Mouse (Mus musculus) heart, embryonic 16.5 days (tissue): Measurements from ENCODE around the gene Timm50. TPM values are rescaled to one million over a fixed set of nuclear protein-coding genes. Genes with fewer than 3 reads are reported as not detected.

Source experiments
- ATAC-seq: fragments of 200-750 bp; cut with Nextera tagmentation; replicated peaks from 2 replicates; pipeline ENCODE4 v1.8.0; 2017; ENCODE audit warnings: moderate number of reproducible peaks; ENCODE audit not compliant: insufficient read depth, low FRiP score; ENCODE audit errors: extremely low read depth
- H3K27ac ChIP-seq: fragments of 300-500 bp; sonication (generic); 2 replicates; pipeline ENCODE4 v1.5.1; 2014; ENCODE audit warnings: mild to moderate bottlenecking, low read length, control low read depth, moderate library complexity
- H3K27me3 ChIP-seq: fragments of 300-500 bp; sonication (generic); 2 replicates; pipeline ENCODE4 v1.6.1; 2014; ENCODE audit warnings: low read length, mixed read lengths; ENCODE audit not compliant: control insufficient read depth, insufficient read depth
- H3K36me3 ChIP-seq: fragments of 300-500 bp; sonication (generic); 2 replicates; pipeline ENCODE4 v1.6.1; 2014; ENCODE audit not compliant: control insufficient read depth, insufficient read depth
- H3K4me1 ChIP-seq: fragments of 300-500 bp; sonication (generic); 2 replicates; pipeline ENCODE4 v1.6.1; 2014; ENCODE audit warnings: low read length, mixed read lengths; ENCODE audit not compliant: control insufficient read depth, insufficient read depth
- H3K4me2 ChIP-seq: fragments of 300-500 bp; sonication (generic); 2 replicates; pipeline ENCODE4 v1.6.1; 2014; ENCODE audit warnings: low read depth, mild to moderate bottlenecking, control low read depth, low read length
- H3K4me3 ChIP-seq: fragments of 300-500 bp; sonication (generic); 2 replicates; pipeline ENCODE4 v1.5.1; 2014; ENCODE audit warnings: mild to moderate bottlenecking, control low read depth, low read length
- H3K9ac ChIP-seq: fragments of 300-500 bp; sonication (generic); 2 replicates; pipeline ENCODE4 v1.6.1; 2014; ENCODE audit warnings: low read length, control low read depth
- H3K9me3 ChIP-seq: fragments of 300-500 bp; sonication (generic); replicated peaks from 2 replicates; pipeline ENCODE4 v1.6.1; 2016; ENCODE audit warnings: low read length; ENCODE audit not compliant: control insufficient read depth
- WGBS: fragments of 180-500 bp; shearing (Covaris S2); extraction: QIAGEN DNeasy Blood & Tissue Kit; methylation state at CpG from one replicate; pipeline ENCODE4 v1.1.7; 2014; 5-methylcytosine and 5-hydroxymethylcytosine counted together
- polyA plus RNA-seq: library from polyadenylated mRNA; unstranded; fragments of >200 nt; fragmentation: Nextera tagmentation; extraction: Ambion mirVana; gene quantifications from 2 replicates; pipeline ENCODE4 v1.2.1, GENCODE M21; 2015

The Timm50 gene
- polyA plus RNA-seq, 1 experiment from 2014 or later, result 132 TPM

DNA sequence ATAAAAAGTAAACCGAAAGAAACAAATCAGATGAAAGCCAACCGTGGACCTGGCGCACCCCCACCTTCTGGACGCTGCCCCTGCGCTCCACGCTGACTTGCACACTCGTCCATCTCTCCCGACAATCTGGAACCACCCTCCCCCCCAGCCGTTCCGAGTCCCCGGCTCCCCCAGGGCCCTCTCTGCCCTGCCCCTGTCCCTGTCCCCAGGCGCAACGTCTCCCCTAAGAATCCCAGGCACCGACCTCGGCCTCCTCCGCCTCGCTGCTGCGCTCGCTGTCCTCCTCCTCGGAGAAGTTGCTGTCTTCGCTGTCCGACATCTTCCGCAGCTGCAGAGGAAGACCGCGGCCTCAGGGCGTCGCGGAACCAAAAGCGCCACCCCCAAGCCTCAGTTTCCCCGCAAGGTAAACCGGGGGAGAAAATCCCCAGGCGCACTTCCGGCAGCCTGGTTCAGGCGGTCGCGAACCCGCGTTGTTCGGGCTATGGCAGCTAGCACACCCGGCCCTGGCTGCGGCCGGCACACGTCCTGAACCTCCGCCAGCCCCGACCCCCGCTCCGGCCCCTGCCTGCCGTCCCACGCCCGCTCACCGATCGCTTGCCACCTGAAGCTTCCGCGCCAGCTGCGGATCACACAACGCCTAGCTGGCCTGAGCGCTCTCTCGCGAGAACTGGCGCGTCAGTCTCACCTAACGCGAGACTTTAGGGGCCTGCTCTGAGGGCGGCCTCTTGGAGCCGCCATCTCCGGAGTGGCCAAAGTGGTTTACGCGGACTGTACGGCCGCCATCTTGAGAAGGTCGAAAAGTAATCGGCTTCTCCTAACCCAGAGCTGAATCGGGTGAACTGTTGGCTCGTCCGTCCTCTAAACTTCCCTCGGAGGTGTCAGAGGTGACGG, 26.5 kb upstream of the Timm50 start, which contains the start of gene Supt5:
Supt5 (minus strand) TSS at position 639 of the 891 bp plus-strand sequence.
- 0% methylated on average over 77 of the region's 77 CpGs for WGBS

DNA sequence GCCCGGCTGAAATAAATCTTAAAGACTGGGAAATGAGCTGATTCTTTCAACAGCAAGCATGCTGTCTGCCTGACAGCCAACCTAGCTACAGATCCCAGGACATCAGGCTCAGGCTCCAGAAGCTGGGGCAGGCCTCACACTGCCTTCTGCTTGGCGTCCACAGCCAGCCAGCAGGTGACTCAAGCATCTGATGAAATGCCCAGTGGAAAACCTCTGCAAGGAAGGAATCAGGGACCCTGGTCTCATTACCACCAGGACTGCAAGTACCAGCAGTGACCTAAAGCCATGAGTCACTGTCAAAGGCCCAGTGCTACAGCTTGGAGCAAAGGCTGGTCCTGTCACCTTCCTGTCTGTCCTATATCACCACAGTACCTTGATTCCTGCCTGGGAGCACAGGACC, 23.6 kb upstream of the Timm50 start:
- 83% methylated on average over 2 of the region's 2 CpGs for WGBS
- H3K4me2 ChIP-seq, result no peak overlapping the region
- H3K9ac ChIP-seq, result no peak overlapping the region
- H3K4me1 ChIP-seq, result peaks cover 14% of the 10 kb centered on the region
- peaks cover 8% of the 10 kb centered on the region for H3K36me3 ChIP-seq
- no peak overlapping the region for H3K27ac ChIP-seq
- no peaks in the 10 kb centered on the region for H3K9me3 ChIP-seq
- no peak for ATAC-seq
- H3K4me3 ChIP-seq, result no peak overlapping the region
- no peaks in the 10 kb centered on the region for H3K27me3 ChIP-seq

More for the DNA sequence above, 26.5 kb upstream of the Timm50 start, which contains the start of gene Supt5:
- no peaks in the 10 kb centered on the region for H3K36me3 ChIP-seq
- peak within 1 kb of the TSS; percentile 90 for H3K4me3 ChIP-seq
- peak within 1 kb of the TSS; percentile 95 for H3K27ac ChIP-seq
- peak within 1 kb of the TSS; percentile 76 for H3K4me2 ChIP-seq
- H3K27me3 ChIP-seq, result no peaks in the 10 kb centered on the region
- H3K9me3 ChIP-seq, result no peaks in the 10 kb centered on the region
- H3K9ac ChIP-seq, result peak within 1 kb of the TSS; percentile 97
- peaks cover 14% of the 10 kb centered on the region for H3K4me1 ChIP-seq
- ATAC-seq, result peak; percentile 98

DNA sequence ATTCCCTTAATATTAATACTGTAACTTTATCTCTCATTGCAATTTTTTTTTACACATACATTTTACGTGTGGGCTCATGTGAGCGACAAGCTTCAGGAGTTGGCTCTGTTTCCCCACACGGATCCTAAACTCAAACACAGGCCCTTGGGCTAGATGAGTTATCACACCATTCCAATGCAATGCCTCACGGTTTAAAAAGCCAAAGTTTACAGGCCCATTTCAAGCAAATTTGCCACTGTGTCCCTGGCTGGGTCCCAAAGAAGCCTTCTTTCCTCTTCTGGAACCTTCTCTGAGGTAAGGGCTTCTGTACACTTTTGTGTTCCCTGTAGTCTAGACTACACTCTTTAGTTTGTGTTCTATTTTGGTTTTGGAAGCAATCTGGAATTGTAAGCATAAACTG, 22.7 kb upstream of the Timm50 start:
- Histone ChIP-seq H3K4me1 (peaks cover 14% of the 10 kb centered on the region), H3K4me2 (no peak overlapping the region), H3K27me3 (no peaks in the 10 kb centered on the region), H3K9ac (no peak overlapping the region), H3K27ac (no peak overlapping the region), H3K36me3 (peaks cover 12% of the 10 kb centered on the region), H3K4me3 (no peak overlapping the region), H3K9me3 (no peaks in the 10 kb centered on the region)
- WGBS, result 82% methylated on average over 4 of the region's 4 CpGs
- ATAC-seq, result no peak

DNA sequence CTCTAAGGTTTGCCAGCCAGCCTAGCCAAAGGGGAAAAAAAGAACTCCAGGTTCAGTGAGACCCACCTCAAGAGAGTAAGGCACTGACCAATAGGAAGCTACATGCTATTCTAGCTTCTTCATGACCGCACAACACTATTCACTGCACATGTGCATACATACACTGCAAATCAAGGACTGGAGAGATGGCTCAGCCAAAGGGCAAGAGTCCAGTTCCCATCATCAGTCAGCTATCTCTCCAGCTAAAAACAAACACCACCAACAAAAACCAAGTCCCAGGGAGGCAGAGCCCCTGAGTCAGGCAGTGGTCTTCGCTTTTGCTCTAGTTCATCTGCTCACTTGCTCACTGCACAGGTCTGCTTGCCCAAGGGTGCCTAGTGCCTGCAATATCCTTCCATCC, 16.4 kb upstream of the Timm50 start:
- no peak overlapping the region for H3K4me3 ChIP-seq
- ATAC-seq, result no peak
- H3K4me1 ChIP-seq, result no peaks in the 10 kb centered on the region
- H3K27me3 ChIP-seq, result no peaks in the 10 kb centered on the region
- H3K4me2 ChIP-seq, result no peak overlapping the region
- H3K9me3 ChIP-seq, result no peaks in the 10 kb centered on the region
- peaks cover 64% of the 10 kb centered on the region for H3K36me3 ChIP-seq
- WGBS, result 91% methylated on average over 2 of the region's 2 CpGs
- no peak overlapping the region for H3K9ac ChIP-seq
- no peak overlapping the region for H3K27ac ChIP-seq

- no peak for ATAC-seq
- 78% methylated on average over 4 of the region's 4 CpGs for WGBS
- Histone ChIP-seq H3K4me2 (no peak overlapping the region), H3K27ac (no peak overlapping the region), H3K9ac (no peak overlapping the region), H3K9me3 (no peaks in the 10 kb centered on the region), H3K4me1 (no peaks in the 10 kb centered on the region), H3K4me3 (no peak overlapping the region), H3K27me3 (no peaks in the 10 kb centered on the region), H3K36me3 (peaks cover 80% of the 10 kb centered on the region)
Observed at GRCm38 (mm10) chr7:28326457-28326856, 14.6 kb upstream of the Timm50 start.

GRCm38 (mm10) chr7:28325293-28325692, 13.4 kb upstream of the Timm50 start:
- H3K4me2 ChIP-seq, result no peak overlapping the region
- H3K36me3 ChIP-seq, result peaks cover 78% of the 10 kb centered on the region
- H3K9ac ChIP-seq, result no peak overlapping the region
- H3K9me3 ChIP-seq, result no peaks in the 10 kb centered on the region
- no peak overlapping the region for H3K4me3 ChIP-seq
- H3K27me3 ChIP-seq, result no peaks in the 10 kb centered on the region
- 97% methylated on average over 8 of the region's 8 CpGs for WGBS
- H3K27ac ChIP-seq, result no peak overlapping the region
- ATAC-seq, result no peak
- H3K4me1 ChIP-seq, result no peaks in the 10 kb centered on the region

DNA sequence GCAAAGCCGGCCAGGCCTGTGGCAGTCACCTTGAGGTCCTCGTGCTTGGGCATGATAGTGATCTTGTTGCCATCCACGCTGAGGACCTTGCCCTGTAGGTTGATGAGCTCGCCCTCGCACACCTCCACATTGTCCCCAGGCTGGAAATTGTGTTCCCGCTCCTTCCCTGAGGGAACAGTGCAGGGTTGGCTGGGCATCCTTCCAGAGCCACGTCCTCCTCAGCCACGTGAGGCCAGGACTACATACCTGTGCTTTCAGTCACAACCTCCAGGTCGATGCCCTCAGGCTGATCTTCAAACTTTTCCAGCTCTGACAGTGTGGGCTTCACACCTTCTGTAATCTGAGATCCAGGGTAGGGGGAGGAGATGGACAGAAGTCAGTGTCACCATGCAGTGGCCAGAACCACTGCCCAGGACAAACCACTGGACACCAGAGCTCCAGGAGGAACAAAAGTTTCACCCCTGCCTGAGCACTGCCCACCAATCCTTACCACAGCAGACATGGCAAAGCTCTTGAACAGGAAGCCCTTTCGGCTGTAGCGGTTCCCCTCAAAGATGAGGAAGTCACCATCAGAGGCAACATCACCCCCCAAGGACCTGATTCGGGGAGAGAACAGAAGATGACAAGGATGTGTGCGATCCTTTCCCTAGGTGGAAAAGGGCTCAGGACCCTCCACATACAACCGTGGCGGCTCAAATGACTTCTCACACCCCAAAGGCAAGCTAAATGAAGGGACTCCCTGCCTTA, 10.3 kb upstream of the Timm50 start:
- Histone ChIP-seq H3K9ac (no peak overlapping the region), H3K4me1 (no peaks in the 10 kb centered on the region), H3K36me3 (peaks cover 82% of the 10 kb centered on the region), H3K27me3 (no peaks in the 10 kb centered on the region), H3K4me3 (no peak overlapping the region), H3K9me3 (no peaks in the 10 kb centered on the region), H3K4me2 (no peak overlapping the region), H3K27ac (no peak overlapping the region)
- no peak for ATAC-seq
- WGBS, result 90% methylated on average over 15 of the region's 15 CpGs

- no peak for ATAC-seq
- no peak overlapping the region for H3K4me3 ChIP-seq
- WGBS, result 86% methylated on average over 17 of the region's 17 CpGs
- H3K27me3 ChIP-seq, result no peaks in the 10 kb centered on the region
- peaks cover 81% of the 10 kb centered on the region for H3K36me3 ChIP-seq
- H3K4me1 ChIP-seq, result no peaks in the 10 kb centered on the region
- no peak overlapping the region for H3K9ac ChIP-seq
- H3K4me2 ChIP-seq, result no peak overlapping the region
- no peaks in the 10 kb centered on the region for H3K9me3 ChIP-seq
- no peak overlapping the region for H3K27ac ChIP-seq
Observed at GRCm38 (mm10) chr7:28318714-28319113, 6.8 kb upstream of the Timm50 start.

DNA sequence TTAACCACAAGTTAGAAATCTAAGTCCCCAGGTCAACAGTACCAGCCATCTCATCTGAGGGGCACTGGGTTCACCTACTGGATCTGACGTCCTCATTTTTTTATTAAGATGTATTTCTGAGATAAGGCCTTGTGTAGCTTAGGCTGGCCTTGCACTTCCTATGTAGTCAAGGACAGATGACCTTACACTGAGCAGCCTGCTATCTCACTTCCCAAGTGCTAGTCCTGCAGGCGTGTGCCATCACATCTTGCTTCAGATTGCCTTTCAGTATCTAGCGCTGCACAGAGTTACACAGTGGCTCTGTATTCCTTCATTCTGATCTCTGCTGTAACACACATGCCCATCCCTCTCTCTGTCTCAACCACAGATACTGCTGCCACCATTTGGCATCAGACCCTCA, 6.2 kb upstream of the Timm50 start:
- H3K9me3 ChIP-seq, result no peaks in the 10 kb centered on the region
- no peak overlapping the region for H3K4me3 ChIP-seq
- no peak overlapping the region for H3K9ac ChIP-seq
- ATAC-seq, result no peak
- H3K27ac ChIP-seq, result no peak overlapping the region
- H3K4me1 ChIP-seq, result no peaks in the 10 kb centered on the region
- H3K27me3 ChIP-seq, result no peaks in the 10 kb centered on the region
- H3K4me2 ChIP-seq, result no peak overlapping the region
- H3K36me3 ChIP-seq, result peaks cover 75% of the 10 kb centered on the region
- WGBS, result 75% methylated on average over 3 of the region's 3 CpGs
